Mouse (Mus musculus): ENCODE data around the gene 1700018G05Rik. TPM values are rescaled to one million over a fixed set of nuclear protein-coding genes. Genes with fewer than 3 reads are reported as not detected.
"Not testable (repeated sequence)": the region's sequence is repeated elsewhere in the genome, so short reads cannot be mapped to it uniquely, and the experiment has no call there.

The 1700018G05Rik gene
- total RNA-seq (2017) = not detected in 2 replicates

GRCm38 (mm10) chrX:102928072-102928471 lies at the start of gene 1700018G05Rik:
Gene 1700018G05Rik, plus strand, starts transcription at chrX:102928372.
- ATAC-seq (ENCODE audit: extremely low read depth, insufficient number of reproducible peaks, low FRiP score, poor library complexity, severe bottlenecking) = not testable (repeated sequence)

GRCm38 (mm10) chrX:102908587-102908986 lies 19.6 kb upstream of the 1700018G05Rik start, which contains the start of the genes Dmrtc1a and 1700011M02Rik:
Gene Dmrtc1a, minus strand, starts transcription at chrX:102908687.
Gene 1700011M02Rik, plus strand, starts transcription at chrX:102908905.
- not testable (repeated sequence) for ATAC-seq (ENCODE audit: extremely low read depth, insufficient number of reproducible peaks, low FRiP score, poor library complexity, severe bottlenecking)

- not testable (repeated sequence) for ATAC-seq (ENCODE audit: extremely low read depth, insufficient number of reproducible peaks, low FRiP score, poor library complexity, severe bottlenecking)
Observed at GRCm38 (mm10) chrX:102914823-102915222, 13.3 kb upstream of the 1700018G05Rik start.

GRCm38 (mm10) chrX:102926707-102927106 lies 1.5 kb upstream of the 1700018G05Rik start:
- ATAC-seq (ENCODE audit: extremely low read depth, insufficient number of reproducible peaks, low FRiP score, poor library complexity, severe bottlenecking) = not testable (repeated sequence)

- ATAC-seq (ENCODE audit: extremely low read depth, insufficient number of reproducible peaks, low FRiP score, poor library complexity, severe bottlenecking) = no peak
Observed at GRCm38 (mm10) chrX:102932992-102933570, 4.9 kb downstream of the 1700018G05Rik start.

- no peak for ATAC-seq (ENCODE audit: extremely low read depth, insufficient number of reproducible peaks, low FRiP score, poor library complexity, severe bottlenecking)
Observed at GRCm38 (mm10) chrX:102933571-102934394, 5.6 kb downstream of the 1700018G05Rik start.

- no peak for ATAC-seq (ENCODE audit: extremely low read depth, insufficient number of reproducible peaks, low FRiP score, poor library complexity, severe bottlenecking)
Observed at GRCm38 (mm10) chrX:102934395-102934764, 6.2 kb downstream of the 1700018G05Rik start.

- no peak for ATAC-seq (ENCODE audit: extremely low read depth, insufficient number of reproducible peaks, low FRiP score, poor library complexity, severe bottlenecking)
Observed at GRCm38 (mm10) chrX:102936743-102937142, 8.6 kb downstream of the 1700018G05Rik start.

GRCm38 (mm10) chrX:102950136-102950535 lies 22.0 kb downstream of the 1700018G05Rik start:
- not testable (repeated sequence) for ATAC-seq (ENCODE audit: extremely low read depth, insufficient number of reproducible peaks, low FRiP score, poor library complexity, severe bottlenecking)

GRCm38 (mm10) chrX:102958917-102959316 lies 30.7 kb downstream of the 1700018G05Rik start:
- no peak for ATAC-seq (ENCODE audit: extremely low read depth, insufficient number of reproducible peaks, low FRiP score, poor library complexity, severe bottlenecking)

- ATAC-seq (ENCODE audit: extremely low read depth, insufficient number of reproducible peaks, low FRiP score, poor library complexity, severe bottlenecking) = no peak
Observed at GRCm38 (mm10) chrX:102960581-102960980, 32.4 kb downstream of the 1700018G05Rik start.

Other genes starting within 250 kb of the 1700018G05Rik start
- gene Gm3880, start 241.4 kb upstream of the 1700018G05Rik start, total RNA-seq (2017) = not detected in 2 replicates
- gene Gm9112, start 220.7 kb upstream of the 1700018G05Rik start, total RNA-seq (2017) = not detected in 2 replicates
- gene Dmrtc1b, start 220.5 kb upstream of the 1700018G05Rik start, total RNA-seq (2017) = not detected in 2 replicates
- gene Dmrtc1c1, start 125.4 kb upstream of the 1700018G05Rik start, total RNA-seq (2017) = not detected in 2 replicates
- gene Dmrtc1c2, start 73.8 kb upstream of the 1700018G05Rik start, total RNA-seq (2017) = not detected in 2 replicates
- gene 1700031F05Rik, start 60.4 kb upstream of the 1700018G05Rik start, total RNA-seq (2017) = not detected in 2 replicates
- gene Dmrtc1a, start 19.7 kb upstream of the 1700018G05Rik start, total RNA-seq (2017) = not detected in 2 replicates
- not detected in 2 replicates for gene 1700011M02Rik, start 19.5 kb upstream of the 1700018G05Rik start, total RNA-seq (2017)

Data from neutrophil, adult 5-6 weeks (primary cell).